Mouse (Mus musculus) erythroblast, adult 5-6 weeks (primary cell): ENCODE data around the gene Hbb-bt. TPM values are rescaled to one million over a fixed set of nuclear protein-coding genes. Genes with fewer than 3 reads are reported as not detected.
"Not testable (repeated sequence)": the region's sequence is repeated elsewhere in the genome, so short reads cannot be mapped to it uniquely, and the experiment has no call there.

ENCODE experiments used
- ATAC-seq: replicated peaks from 2 replicates; pipeline ENCODE4 v1.8.0; 2016; ENCODE audit warnings: moderate number of reproducible peaks, mild to moderate bottlenecking, moderate TSS enrichment, inconsistent platforms; ENCODE audit not compliant: poor library complexity, low FRiP score, severe bottlenecking
- total RNA-seq, 2 experiments: library from RNA; stranded (forward) in 1 of 2; stranded (reverse) in 1 of 2; fragments of 150-400 nt in 1 of 2; fragments of 200-764, 138-1000 nt in 1 of 2; gene quantifications; 2 replicates each; pipeline versions ENCODE4 v1.2.3 to v1.2.4; 2015 to 2017; ENCODE audit warnings: low replicate concordance in 2 of 2

Hbb-bt gene
- total RNA-seq (2015; ENCODE audit: low replicate concordance) = 39,556 and 40,045 TPM in 2 replicates
- total RNA-seq (2017; ENCODE audit: low replicate concordance) = 14,681 and 15,230 TPM in 2 replicates

DNA sequence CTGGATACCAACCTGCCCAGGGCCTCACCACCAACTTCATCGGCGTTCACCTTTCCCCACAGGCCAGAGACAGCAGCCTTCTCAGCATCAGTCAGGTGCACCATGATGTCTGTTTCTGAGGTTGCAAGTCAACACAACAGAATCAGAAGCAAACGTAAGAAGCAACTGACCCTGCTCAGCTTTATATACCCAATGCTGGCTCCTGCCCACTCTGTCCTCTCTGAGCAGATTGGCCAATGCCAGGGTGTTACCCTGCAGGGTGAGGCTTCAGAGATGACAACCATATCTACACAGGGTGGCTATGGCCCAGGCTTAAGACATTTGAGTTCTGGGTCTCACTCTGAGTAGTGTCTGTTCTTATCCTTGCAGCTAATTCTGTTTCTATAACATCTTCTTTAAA lies at the start of gene Hbb-bt:
Gene Hbb-bt, minus strand, starts transcription at position 231 of the 400 bp plus-strand sequence.
- peak; percentile 62 for ATAC-seq

DNA sequence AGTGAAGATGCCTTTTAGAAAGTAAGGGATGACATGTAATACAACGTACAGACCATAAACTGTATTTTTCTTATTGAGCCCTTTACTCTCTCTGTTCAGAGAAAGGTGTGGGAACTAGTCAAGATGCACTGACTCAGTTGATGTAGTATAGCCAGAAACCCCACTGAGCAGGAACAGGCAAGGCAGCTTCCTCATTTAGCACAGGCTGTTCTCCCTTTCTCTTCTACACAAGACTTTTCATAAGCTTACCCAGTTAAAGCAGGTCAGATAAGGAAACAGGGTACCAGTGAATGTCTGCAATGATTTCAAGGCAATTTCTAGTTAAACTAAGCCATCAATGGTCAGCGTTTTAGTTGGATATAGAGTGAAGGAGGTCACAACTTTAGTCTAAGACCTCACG lies 47.7 kb upstream of the Hbb-bt start:
- ATAC-seq = peak; percentile 5; the same call in 1 of the 2 replicates

DNA sequence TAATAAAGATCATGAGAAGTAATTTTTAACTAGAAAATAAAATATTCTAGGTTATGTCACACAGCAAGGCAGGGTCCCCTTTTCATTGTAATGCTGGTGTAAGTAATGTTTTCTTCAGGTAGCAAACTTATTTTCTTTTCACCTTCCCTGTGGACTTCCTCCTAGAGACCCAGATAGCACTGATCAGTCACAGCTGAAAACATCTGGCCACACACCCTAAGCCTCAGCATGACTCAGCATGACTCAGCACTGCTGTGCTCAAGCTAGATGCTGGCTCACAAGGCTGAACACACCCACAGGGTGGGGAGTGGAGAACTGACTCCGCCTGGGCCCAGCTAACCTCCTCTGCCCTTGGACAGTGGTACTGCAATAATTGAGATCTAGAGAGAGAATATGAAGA lies 47.1 kb upstream of the Hbb-bt start:
- peak; percentile 65 for ATAC-seq

DNA sequence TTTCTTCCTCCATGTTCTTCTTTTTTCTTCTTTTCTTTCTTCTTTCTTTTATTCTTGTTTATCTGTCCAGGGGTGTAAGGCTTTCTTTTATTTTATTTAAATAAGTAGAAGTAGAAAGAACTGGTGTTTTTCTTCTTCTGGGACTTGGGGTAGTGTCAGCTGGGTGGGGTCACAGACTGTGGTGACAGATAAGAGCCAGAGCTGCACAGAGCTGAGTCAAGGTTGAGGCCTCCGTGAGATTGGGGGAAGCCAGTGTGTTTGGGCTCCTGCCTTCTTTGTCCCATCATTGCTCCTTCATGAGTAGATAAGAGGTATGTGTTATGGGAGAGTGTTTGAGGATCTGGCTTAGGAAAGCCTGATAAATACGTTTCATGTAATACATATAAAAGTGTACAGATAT lies 45.3 kb upstream of the Hbb-bt start:
- ATAC-seq = peak; percentile 77

DNA sequence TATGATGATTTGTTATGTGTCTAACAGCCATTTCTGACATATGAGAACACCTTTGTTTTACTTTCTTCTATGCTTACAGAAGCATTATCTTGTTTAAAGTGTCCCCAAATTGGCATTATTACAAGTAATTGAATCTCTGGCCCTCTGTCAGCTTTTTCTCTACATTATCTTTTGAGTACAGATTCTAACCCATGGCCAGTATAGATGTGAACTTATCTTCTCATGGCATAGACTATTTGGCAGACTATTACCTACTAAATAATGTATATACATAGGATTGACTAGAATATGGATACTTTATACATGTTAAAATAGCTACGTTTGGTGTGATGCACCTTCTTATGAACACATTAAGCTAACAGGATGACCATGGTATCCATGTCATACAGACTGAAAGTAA lies 40.9 kb upstream of the Hbb-bt start:
- ATAC-seq = peak; percentile 27; the same call in 1 of the 2 replicates

DNA sequence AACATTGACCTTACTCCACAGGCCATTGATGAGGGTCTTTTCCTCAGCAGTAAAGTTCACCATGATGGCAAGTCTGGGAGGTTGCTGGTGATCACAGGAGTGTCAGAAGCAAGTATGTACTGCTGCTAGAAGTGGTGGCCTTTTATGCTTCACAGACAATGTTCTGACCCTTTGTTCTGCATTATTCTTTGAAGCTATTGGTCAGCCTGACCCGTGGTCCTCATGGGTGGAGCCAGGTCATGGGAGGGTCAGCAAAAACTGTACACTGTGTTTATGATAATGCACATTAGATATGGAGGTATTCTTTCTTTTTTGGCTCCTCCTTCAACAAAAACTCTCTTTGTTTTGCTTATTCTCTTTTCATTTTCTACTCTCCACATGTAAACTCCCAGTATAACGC lies 39.3 kb upstream of the Hbb-bt start, which contains the start of gene Hbb-y:
Gene Hbb-y, minus strand, starts transcription at position 127 of the 400 bp plus-strand sequence.
- no peak for ATAC-seq

DNA sequence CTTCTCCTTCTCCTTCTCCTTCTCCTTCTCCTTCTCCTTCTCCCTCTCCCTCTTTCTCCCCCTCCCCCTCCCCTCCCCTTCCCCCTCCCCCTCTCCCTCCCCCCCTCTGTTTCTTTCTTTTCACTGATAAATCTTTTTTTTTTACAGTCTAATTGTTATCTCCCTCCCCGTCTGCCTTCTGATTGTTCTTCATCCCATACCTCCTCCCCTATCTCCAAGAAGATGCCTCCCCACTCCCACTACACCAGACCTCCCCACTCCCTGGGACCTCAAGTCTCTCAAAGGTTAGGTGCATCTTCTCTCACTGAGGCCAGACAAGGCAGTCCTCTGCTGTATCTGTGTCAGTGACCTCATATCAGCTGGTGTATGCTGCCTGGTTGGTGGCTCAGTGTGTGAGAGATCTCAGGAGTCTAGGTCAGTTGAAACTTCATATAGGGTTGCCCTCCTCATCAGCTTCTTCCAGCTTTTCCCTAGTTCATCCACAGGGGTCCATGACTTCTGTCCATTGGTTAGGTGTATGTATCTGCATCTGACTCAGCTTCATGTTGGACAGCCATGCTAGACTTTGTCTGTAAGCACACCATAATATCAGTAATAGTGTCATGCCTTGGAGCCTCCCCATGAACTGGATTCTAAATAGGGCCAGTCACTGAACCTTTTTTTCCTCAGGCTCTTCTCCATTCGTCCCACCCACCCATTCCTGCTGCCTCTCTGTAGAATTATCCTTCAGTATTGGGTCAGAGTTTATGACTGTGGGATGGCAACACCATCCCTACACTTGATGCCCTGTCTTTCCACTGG lies 30.9 kb upstream of the Hbb-bt start:
- peak; percentile 50; the same call in 1 of the 2 replicates for ATAC-seq

DNA sequence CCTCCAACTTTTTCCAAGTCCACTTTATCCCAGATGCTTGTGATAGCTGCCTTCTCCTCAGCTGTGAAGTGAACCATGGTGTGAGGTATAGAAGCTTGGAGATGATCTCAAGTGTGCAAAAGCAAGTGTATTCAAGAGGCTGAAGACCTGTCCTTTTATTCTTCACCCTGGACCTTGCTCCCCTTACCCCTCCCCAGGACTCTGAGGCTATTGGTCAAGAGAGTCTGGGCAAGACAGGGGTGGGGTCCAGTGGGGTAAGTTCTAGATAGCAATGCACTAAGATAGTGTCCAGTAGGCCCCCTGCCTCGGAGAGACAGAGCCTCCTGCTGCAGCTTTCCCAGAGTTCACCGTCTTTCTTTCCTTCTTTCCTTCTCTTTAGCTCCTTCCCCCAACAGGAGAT lies 29.2 kb upstream of the Hbb-bt start, which contains the start of gene Hbb-bh1:
Gene Hbb-bh1, minus strand, starts transcription at position 131 of the 400 bp plus-strand sequence.
- no peak for ATAC-seq

DNA sequence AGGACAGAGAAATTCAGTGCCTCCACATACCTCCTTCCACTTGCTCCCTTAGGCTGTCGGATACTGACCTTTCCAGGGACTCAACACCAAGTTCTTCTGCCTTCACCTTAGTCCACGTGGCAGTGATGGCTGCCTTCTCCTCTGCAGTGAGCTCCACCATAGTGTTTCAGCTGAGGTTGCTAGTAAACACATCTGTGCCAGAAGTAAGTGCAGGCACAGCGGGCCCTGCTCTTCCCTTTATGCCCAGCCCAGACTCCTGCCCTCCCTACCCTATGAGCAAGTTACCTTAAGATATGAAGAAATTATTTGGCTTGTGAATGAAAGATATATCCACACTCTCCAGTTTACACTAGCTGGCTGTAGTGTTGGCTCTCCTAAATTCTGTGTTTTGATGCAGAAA lies 26.5 kb upstream of the Hbb-bt start, which contains the start of gene Hbb-bh2:
Gene Hbb-bh2, minus strand, starts transcription at position 253 of the 400 bp plus-strand sequence.
- ATAC-seq = peak; percentile 61

DNA sequence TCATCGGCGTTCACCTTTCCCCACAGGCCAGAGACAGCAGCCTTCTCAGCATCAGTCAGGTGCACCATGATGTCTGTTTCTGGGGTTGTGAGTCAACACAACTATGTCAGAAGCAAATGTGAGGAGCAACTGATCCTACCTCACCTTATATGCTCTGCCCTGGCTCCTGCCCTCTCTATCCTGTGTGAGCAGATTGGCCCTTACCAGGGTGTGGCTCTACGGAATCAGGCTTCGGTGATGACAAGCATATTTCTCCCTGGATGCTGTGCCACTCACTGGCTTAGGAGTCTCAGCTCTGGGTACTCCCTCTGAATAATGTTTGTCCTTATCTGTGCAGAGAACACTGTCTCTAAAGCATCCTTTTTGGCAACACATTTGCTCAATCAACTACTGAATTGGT lies 14.0 kb upstream of the Hbb-bt start, which contains the start of gene Hbb-bs:
Gene Hbb-bs, minus strand, starts transcription at position 289 of the 400 bp plus-strand sequence.
- peak; percentile 68 for ATAC-seq

DNA sequence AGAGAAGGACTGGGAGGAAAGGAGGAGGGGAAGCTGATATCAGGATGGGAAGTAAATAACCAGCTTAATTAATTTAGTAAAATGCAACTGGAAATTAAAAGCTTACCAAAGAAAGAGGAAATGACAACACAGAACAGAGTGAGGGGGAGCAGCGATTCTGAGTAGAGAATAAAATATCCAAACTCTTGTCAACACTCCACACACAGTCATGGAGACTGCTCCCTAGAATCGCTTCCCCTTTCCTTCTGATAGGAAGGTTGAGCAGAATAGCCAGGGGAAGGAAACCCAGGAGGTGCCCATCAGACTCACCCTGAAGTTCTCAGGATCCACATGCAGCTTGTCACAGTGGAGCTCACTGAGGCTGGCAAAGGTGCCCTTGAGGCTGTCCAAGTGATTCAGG lies 13.3 kb upstream of the Hbb-bt start:
- not testable (repeated sequence) for ATAC-seq

DNA sequence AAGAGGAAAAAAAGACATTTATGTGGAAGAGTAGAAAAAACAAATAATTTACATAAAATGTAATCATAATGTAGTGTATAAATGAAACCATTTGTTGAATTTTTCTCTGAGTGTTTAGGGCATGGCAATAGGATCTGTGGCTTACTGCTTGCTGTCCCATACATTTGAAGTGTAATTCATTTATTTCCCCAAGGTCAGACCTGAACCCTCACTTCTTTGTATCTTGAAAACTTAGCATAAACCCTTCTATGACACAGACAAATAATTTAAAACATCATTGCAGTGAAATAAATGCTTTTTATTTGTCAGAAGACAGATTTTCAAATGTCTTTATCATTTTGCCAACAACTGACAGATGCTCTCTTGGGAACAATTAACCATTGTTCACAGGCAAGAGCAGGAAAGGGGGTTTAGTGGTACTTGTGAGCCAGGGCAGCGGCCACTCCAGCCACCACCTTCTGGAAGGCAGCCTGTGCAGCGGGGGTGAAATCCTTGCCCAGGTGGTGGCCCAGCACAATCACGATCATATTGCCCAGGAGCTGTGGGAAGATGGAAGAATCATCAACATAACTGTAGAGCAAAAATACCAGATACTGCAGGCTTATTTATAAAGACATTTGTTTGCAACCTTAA lies 12.6 kb upstream of the Hbb-bt start:
- ATAC-seq = peak; percentile 53

DNA sequence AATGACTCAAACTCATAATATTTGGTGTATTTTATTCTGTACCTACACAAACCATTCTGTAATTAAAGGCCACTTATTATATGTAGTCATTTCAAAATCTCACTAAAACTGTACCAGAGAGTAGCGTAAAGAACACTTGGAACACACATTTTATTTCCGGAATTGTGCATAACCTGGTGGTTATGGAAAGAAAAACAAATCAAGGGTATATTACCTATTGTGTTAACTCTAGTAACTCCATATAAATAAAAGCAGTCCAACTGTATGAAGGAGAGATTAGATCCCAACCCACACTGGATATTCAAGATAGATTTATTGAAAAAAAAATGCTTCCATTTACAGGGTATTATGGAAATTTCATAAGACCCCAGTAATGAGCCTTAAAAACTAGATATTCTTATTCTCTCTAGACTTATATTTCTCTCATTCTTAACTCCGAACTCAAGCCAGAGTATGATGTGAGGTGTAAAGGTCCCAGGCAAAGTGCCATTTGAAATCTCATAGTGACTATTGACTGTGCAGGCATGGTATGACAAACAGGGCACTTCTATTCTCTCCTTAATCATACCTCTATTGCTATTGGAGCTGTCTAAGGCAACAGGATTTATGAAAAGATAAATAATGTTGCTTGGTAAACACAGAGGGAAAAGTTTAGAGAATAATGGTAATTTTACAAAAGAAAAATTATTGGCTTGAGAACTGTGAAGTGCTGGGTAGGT lies 11.9 kb upstream of the Hbb-bt start:
- peak; percentile 53 for ATAC-seq

DNA sequence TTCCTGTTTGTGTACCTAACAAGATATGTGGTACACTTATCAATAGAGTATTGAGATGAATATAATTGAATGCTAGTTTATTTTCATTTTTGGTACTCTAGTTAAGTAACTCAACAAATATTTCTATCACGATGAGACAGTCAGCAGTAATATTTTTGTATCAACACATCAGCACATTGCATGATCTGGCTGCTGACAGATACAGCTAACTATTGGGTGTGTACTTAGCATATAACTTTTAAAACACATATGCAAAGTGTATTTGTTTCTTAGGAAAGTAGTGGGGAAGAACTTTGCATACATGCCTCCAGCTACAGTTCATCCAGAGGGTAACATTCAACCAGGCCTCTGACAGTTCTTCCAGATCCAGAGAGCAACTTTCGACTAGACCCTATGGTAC lies 10.8 kb upstream of the Hbb-bt start:
- ATAC-seq = no peak

DNA sequence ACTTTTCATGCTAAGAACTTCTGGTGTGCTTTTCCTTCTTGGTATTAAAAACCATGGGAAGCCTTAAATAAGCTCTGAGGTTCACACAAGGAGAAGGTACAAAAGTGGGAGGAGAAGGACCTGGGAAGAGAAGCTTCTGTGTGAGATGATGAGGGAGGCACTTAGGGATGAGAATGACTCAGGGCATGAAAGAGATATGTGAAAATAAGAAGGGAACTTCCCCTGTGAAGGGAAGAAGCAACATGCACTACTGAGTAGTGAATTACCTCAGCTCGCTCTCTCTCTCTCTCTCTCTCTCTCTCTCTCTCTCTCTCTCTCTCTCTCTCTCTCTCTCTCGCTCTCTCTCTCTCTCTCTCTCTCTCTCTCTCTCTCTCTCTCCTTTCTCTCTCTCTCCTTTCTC lies 1.3 kb upstream of the Hbb-bt start:
- 0 out of 2 replicates have a peak, but pooled peaks have one; percentile 16 for ATAC-seq

DNA sequence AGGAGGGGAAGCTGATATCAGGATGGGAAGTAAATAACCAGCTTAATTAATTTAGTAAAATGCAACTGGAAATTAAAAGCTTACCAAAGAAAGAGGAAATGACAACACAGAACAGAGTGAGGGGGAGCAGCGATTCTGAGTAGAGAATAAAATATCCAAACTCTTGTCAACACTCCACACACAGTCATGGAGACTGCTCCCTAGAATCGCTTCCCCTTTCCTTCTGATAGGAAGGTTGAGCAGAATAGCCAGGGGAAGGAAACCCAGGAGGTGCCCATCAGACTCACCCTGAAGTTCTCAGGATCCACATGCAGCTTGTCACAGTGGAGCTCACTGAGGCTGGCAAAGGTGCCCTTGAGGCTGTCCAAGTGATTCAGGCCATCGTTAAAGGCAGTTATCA lies 644 bp downstream of the Hbb-bt start:
- peak; percentile 27 for ATAC-seq

DNA sequence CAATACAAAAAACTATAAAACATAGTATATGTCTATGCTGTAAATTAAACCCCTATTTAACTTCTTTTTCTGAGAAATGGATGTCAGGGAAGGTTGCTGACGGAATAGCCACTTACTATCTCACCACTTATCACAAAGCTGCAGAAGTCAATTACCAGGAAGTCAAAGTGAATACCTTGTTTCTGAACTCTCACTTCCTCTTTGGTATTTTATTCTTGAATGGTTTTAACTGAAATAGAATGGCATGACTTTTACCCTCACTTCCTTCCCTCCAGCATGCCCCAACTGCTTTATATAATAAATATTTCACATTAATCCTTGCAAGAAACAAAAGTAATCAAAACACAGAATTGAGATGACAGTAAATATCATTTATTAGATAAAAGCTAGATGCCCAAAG lies 1.6 kb downstream of the Hbb-bt start:
- ATAC-seq = peak; percentile 6; the same call in 1 of the 2 replicates

DNA sequence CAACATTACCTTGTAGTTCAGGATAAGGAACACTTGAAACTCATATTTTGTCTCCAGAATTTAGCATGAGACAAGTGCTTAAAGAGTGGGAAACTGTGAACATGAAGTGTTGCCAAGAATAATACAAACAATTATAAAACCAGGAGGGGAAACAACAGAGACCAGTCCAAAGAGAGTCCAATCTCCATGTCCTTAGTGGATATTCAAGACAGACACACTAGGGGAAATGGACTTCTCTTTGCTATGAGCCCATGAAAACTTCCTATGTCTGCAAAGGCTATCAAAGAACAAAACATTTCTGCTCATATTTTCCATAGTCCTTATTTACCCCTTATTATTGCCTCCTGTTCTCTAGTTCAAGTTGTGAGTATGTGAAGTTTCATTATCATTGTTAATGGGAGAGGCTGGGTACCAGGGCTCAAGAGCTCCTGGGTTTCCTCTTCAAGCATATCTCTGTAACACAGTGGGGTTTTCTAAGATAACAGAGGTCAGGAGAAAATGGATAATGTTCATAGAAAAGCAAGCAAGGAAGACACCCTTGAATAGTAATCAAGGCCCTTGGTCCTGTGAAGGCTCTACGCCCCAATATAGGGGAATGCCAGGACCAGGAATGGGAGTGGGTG lies 2.5 kb downstream of the Hbb-bt start:
- peak; percentile 27 for ATAC-seq

DNA sequence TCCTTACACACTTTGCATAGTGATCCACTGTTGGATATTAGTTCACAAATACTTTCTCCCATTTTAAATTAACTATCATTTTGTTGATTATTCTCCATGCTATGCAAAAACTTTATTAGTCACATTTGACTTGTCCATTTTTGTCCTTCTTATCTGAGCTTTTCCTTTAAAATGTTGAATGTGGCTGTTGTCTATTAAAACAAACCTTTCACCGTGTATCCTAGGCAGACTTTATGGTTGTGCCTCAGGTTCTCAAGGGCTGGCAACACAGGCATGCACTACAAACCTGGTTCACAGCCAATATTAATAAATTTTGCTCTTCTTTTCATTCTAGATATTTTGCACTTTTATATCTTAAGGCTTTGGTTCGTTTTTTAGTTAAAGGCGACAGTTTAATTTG lies 3.0 kb downstream of the Hbb-bt start:
- peak; percentile 9 for ATAC-seq

DNA sequence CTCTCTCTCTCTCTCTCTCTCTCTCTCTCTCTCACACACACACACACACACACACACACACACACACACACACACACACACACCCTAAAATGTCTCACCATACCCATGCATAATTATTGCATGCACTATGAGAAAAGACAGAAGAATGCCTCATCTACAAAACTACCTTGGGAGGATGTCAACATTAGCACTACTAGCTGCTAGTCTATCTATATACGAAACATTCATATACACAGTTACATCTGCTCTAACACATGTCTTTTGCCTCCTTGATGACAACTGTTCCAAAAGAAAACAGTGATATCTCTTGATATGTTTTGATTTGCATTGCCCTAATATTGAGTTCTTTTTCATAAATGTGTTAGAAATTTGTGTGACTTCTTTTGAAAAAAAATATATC lies 3.5 kb downstream of the Hbb-bt start:
- ATAC-seq = peak; percentile 7
